Mouse (Mus musculus) megakaryocyte, embryonic 14.5 days (primary cell): ENCODE data around the gene Cnnm3.

ENCODE experiments used
- FLI1 ChIP-seq: IDR thresholded peaks from 2 replicates; pipeline ENCODE4 v1.6.1; 2012; ENCODE audit warnings: low read length, inconsistent platforms, mixed read lengths
- GATA1 ChIP-seq: IDR thresholded peaks from 3 replicates; pipeline ENCODE4 v1.6.1; 2012; ENCODE audit warnings: mixed read lengths, low read length, inconsistent platforms, borderline replicate concordance

DNA sequence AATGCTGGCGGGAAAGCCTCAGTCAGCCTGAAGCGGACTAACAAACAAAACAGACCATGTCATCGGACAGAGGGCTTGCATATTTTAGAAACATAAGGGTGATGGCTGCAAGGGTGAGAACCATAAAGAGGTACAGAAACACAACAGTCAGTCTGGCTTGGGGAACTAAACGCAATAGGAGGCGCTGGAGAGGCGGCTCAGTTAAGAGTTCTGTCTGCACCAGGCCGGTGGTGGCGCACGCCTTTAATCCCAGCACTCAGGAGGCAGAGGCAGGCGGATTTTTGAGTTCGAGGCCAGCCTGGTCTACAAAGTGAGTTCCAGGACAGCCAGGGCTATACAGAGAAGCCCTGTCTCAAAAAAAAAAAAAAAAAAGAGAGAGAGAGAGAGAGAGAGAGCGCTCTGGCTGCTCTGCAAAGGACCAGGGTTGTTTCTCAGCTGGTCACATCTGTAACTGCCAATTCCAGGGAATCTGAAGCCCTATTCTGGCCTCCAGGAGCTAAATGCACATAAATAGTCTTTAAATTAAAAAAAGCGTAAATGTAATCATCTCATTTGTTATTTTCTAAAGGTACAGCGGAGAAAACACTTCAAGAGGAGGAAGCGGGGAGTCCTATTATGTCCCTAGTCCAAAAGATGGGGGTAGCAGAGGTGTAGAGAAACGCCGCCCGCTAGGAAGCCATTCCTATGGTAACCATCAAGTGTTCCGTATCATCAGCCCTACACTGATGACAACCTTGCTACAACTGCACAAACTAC, 34.4 kb downstream of the Cnnm3 start:
- no peak for TF ChIP-seq GATA1
- no peak for TF ChIP-seq FLI1
